Mouse (Mus musculus) limb, embryonic 12.5 days (tissue): ENCODE results near the gene Elovl3. TPM values are rescaled to one million over a fixed set of nuclear protein-coding genes. Genes with fewer than 3 reads are reported as not detected.
A peak's percentile ranks its signal among the peaks of the same experiment; 100 is the strongest.

Experiments used
- ATAC-seq: fragments of 200-750 bp; cut with Nextera tagmentation; 2 replicates; pipeline ENCODE4 v1.8.0; 2017; ENCODE audit warnings: low read depth, moderate TSS enrichment; ENCODE audit not compliant: insufficient number of reproducible peaks, insufficient read depth, low FRiP score, low TSS enrichment
- H3K27ac ChIP-seq: fragments of 300-500 bp; sonication (generic); 2 replicates; pipeline ENCODE4 v1.5.1; 2016; ENCODE audit warnings: mild to moderate bottlenecking, moderate library complexity
- H3K27me3 ChIP-seq: fragments of 300-500 bp; sonication (generic); 2 replicates; pipeline ENCODE4 v1.6.1; 2016; ENCODE audit warnings: mild to moderate bottlenecking, moderate library complexity
- H3K36me3 ChIP-seq: fragments of 300-500 bp; sonication (generic); 2 replicates; pipeline ENCODE4 v1.6.1; 2016; ENCODE audit warnings: mild to moderate bottlenecking, moderate library complexity
- H3K4me1 ChIP-seq: fragments of 300-500 bp; sonication (generic); replicated peaks from 2 replicates; pipeline ENCODE4 v1.6.1; 2016
- H3K4me2 ChIP-seq: fragments of 300-500 bp; sonication (generic); 2 replicates; pipeline ENCODE4 v1.6.1; 2016; ENCODE audit warnings: mild to moderate bottlenecking, moderate library complexity
- H3K4me3 ChIP-seq: fragments of 300-500 bp; sonication (generic); replicated peaks from 2 replicates; pipeline ENCODE4 v1.5.1; 2016; ENCODE audit warnings: mild to moderate bottlenecking
- H3K9ac ChIP-seq: fragments of 300-500 bp; sonication (generic); replicated peaks from 2 replicates; pipeline ENCODE4 v1.6.1; 2016; ENCODE audit warnings: mild to moderate bottlenecking, moderate library complexity
- H3K9me3 ChIP-seq: fragments of 300-500 bp; sonication (generic); 2 replicates; pipeline ENCODE4 v1.6.1; 2016; ENCODE audit warnings: mild to moderate bottlenecking, moderate library complexity
- WGBS: fragments of 180-500 bp; shearing (Covaris S2); methylation state at CpG from one replicate; pipeline ENCODE4 v1.1.7; 2016; 5-methylcytosine and 5-hydroxymethylcytosine counted together
- polyA plus RNA-seq: library from polyadenylated mRNA; unstranded; fragments of >200 nt; fragmentation: Nextera tagmentation; extraction: Ambion mirVana; gene quantifications from 2 replicates; pipeline ENCODE4 v1.2.1, GENCODE M21; 2016

Elovl3 gene
- polyA plus RNA-seq = 0.40 and 0.53 TPM in 2 replicates

DNA sequence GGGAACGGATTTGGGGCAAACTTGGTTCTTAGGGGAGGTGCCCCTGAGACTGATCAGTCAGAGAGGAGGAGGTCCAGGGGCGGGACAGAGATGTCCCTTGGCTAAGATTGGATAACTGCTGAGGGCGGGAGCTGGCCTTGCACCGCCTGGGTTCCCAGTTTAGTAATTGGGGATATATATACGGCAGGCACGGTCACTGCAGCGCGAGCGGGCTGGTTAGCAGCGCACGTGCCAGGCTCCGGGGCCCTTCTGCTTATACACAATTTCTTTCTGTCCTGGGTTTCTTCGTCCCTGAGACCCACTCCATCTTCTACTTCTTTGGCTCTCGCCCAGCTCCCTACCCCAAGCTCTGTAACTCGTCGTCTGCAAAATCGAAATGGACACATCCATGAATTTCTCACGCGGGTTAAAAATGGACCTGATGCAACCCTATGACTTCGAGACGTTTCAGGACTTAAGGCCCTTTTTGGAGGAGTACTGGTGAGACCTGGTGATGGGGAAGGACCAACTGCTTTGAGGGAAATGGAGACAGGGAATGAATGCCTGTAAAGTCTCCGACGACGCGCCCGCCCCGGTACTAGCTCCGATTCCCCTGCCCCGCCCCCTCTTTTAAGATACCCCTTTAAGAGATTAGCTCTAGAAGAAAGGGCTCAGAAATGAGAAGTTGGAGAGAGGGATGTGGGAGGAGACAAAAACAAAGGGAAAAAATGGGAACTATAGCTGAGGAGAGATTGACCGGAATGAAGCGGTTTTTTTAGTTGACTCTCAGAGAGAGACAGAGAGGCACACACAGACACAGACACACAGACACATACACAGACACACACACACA, at the start of gene Elovl3:
TSS of gene Elovl3 (plus strand) at position 204 of the 832 bp plus-strand sequence.
- no peaks in the 10 kb centered on the region for H3K9me3 ChIP-seq
- H3K9ac ChIP-seq = 0 out of 2 replicates have a peak within 1 kb of the TSS, but pooled peaks have one; percentile 4
- 2% methylated on average over 31 of the region's 31 CpGs for WGBS
- H3K27me3 ChIP-seq = peaks cover 80% of the 10 kb centered on the region
- H3K4me3 ChIP-seq = peak within 1 kb of the TSS; percentile 23
- H3K36me3 ChIP-seq = no peaks in the 10 kb centered on the region
- no peak for ATAC-seq
- peaks cover 23% of the 10 kb centered on the region for H3K4me1 ChIP-seq
- H3K27ac ChIP-seq = no peak within 1 kb of the TSS
- H3K4me2 ChIP-seq = peak within 1 kb of the TSS; percentile 44

DNA sequence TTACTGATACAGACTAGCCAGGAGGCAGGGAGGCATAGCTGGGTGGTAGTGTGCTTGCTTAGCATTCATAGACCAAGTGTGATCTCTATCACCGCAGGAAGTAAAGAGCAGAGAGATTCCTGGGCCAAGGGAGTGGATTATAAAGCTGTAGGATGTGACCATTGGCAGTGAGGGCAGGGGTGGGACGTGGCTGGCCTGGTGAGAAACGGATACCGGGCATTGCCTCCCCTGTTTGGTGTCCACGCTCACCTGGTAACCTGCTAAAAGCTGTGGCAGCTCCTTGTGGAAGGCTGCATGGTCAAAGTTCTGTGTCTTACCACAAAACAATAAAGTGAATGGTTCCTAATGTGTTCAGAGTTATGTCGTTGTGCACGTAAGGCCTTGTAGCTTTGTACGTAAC, 46.5 kb upstream of the Elovl3 start:
- Histone ChIP-seq H3K4me2 (no peak overlapping the region), H3K9ac (no peak overlapping the region), H3K9me3 (no peaks in the 10 kb centered on the region), H3K4me1 (no peaks in the 10 kb centered on the region), H3K36me3 (peaks cover 57% of the 10 kb centered on the region), H3K27me3 (no peaks in the 10 kb centered on the region), H3K27ac (no peak overlapping the region), H3K4me3 (no peak overlapping the region)
- WGBS = 96% methylated on average over 8 of the region's 8 CpGs
- no peak for ATAC-seq

DNA sequence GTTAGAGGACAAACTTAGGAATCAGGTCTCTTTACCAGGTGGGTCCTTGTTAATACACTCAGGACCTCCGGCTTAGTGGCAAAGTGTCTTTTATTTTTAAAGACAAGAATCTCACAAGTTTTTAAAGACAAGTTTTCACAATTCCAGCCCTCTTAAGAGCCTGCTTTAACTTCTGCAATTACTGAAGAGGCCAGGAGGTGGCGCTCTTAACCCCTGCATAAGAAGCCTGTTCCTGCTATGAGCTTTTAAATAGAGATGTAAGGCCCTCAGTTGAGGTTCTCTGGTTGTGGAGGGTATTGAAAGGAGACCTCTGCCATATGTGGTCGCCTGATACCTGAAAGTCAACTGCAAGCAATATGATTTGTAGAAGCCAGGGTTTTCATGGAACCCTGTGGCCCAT, 45.4 kb upstream of the Elovl3 start:
- ATAC-seq = no peak
- H3K27me3 ChIP-seq = no peaks in the 10 kb centered on the region
- peaks cover 46% of the 10 kb centered on the region for H3K36me3 ChIP-seq
- no peak overlapping the region for H3K9ac ChIP-seq
- no peaks in the 10 kb centered on the region for H3K9me3 ChIP-seq
- 60% methylated on average over 3 of the region's 3 CpGs for WGBS
- no peak overlapping the region for H3K4me2 ChIP-seq
- H3K4me3 ChIP-seq = no peak overlapping the region
- H3K4me1 ChIP-seq = no peaks in the 10 kb centered on the region
- no peak overlapping the region for H3K27ac ChIP-seq

GRCm38 (mm10) chr19:46087871-46088270, 43.8 kb upstream of the Elovl3 start:
- Histone ChIP-seq H3K4me3 (no peak overlapping the region), H3K36me3 (peaks cover 31% of the 10 kb centered on the region), H3K4me1 (no peaks in the 10 kb centered on the region), H3K9me3 (no peaks in the 10 kb centered on the region), H3K4me2 (no peak overlapping the region), H3K27me3 (no peaks in the 10 kb centered on the region), H3K9ac (no peak overlapping the region), H3K27ac (no peak overlapping the region)
- 86% methylated on average over 7 of the region's 7 CpGs for WGBS
- no peak for ATAC-seq

DNA sequence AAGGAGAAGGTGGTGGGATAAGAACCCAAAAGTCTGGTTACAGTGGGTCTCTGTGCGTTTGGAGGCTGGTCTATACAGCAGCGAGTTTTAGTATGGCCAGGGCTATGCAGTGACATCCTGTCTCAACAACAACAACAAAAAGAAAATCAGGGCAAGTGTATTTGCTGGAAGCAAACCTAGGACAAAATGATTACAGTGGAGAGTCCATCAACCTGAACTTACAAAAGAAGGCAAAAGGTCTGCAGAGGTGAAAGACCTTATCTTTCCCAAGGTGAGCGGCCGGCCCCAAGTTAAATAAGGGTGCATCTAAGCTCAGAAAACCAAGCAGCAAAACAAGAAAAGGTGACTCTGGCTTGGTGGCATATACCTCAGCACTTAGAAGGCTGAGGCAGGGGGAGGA, 40.1 kb upstream of the Elovl3 start:
- whole genome bisulfite sequencing = 92% methylated on average over 4 of the region's 4 CpGs
- H3K27ac ChIP-seq = no peak overlapping the region
- no peaks in the 10 kb centered on the region for H3K27me3 ChIP-seq
- no peak overlapping the region for H3K4me2 ChIP-seq
- no peak for ATAC-seq
- no peaks in the 10 kb centered on the region for H3K4me1 ChIP-seq
- H3K9ac ChIP-seq = no peak overlapping the region
- H3K4me3 ChIP-seq = no peak overlapping the region
- H3K9me3 ChIP-seq = peaks cover 3% of the 10 kb centered on the region; the same call in 1 of the 2 replicates
- H3K36me3 ChIP-seq = no peaks in the 10 kb centered on the region

DNA sequence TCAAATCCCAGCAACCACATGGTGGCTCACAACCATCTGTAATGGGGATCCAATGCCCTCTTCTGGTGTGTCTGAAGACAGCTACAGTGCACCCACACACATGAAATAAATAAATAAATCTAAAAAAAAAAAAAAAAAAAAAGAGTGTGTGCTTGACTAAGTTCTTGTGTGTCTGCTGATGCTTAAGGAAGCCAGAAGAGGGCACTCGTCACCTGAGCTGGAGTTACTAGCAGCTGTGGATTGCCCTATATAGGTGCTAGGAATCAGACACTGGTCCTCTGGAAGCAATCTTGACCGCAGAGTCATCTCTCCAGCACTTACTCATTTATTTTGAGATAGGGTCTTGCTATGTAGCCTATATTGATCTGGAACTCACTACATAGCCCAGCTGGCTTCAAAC, 37.6 kb upstream of the Elovl3 start:
- WGBS = 95% methylated on average over 2 of the region's 2 CpGs
- H3K4me1 ChIP-seq = no peaks in the 10 kb centered on the region
- no peak for ATAC-seq
- H3K9me3 ChIP-seq = peaks cover 3% of the 10 kb centered on the region; the same call in 1 of the 2 replicates
- H3K27ac ChIP-seq = no peak overlapping the region
- H3K4me2 ChIP-seq = no peak overlapping the region
- H3K27me3 ChIP-seq = no peaks in the 10 kb centered on the region
- H3K9ac ChIP-seq = no peak overlapping the region
- H3K4me3 ChIP-seq = no peak overlapping the region
- no peaks in the 10 kb centered on the region for H3K36me3 ChIP-seq

GRCm38 (mm10) chr19:46095291-46095690, 36.4 kb upstream of the Elovl3 start:
- H3K27me3 ChIP-seq = no peaks in the 10 kb centered on the region
- 86% methylated on average over 4 of the region's 4 CpGs for WGBS
- no peaks in the 10 kb centered on the region for H3K4me1 ChIP-seq
- H3K27ac ChIP-seq = no peak overlapping the region
- ATAC-seq = no peak
- no peak overlapping the region for H3K4me2 ChIP-seq
- no peak overlapping the region for H3K9ac ChIP-seq
- H3K36me3 ChIP-seq = no peaks in the 10 kb centered on the region
- H3K4me3 ChIP-seq = no peak overlapping the region
- peaks cover 3% of the 10 kb centered on the region; the same call in 1 of the 2 replicates for H3K9me3 ChIP-seq

DNA sequence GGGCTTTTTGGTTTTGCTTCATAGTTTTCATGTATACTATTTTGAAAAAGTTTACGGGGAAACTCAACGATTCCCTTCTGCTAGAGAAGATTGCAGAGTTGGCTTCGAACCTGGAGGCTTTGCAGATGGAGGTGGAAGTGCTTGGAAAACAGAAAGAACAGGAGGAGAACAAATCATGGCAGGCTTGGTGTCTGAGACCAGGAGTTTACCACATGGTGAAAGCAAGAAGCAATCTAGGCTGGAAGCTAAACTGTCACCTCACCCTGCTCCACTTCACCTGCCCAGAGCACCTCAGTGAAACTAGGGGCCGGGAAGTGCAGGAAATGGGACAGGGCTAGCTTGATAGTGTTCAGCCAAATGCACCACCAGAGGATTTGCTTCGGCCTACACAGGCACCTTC, 35.3 kb upstream of the Elovl3 start:
- H3K27ac ChIP-seq = no peak overlapping the region
- no peak overlapping the region for H3K4me3 ChIP-seq
- WGBS = 80% methylated on average over 5 of the region's 5 CpGs
- no peaks in the 10 kb centered on the region for H3K27me3 ChIP-seq
- H3K9me3 ChIP-seq = peaks cover 3% of the 10 kb centered on the region; the same call in 1 of the 2 replicates
- no peak overlapping the region for H3K4me2 ChIP-seq
- no peaks in the 10 kb centered on the region for H3K4me1 ChIP-seq
- H3K9ac ChIP-seq = no peak overlapping the region
- no peak for ATAC-seq
- H3K36me3 ChIP-seq = no peaks in the 10 kb centered on the region

DNA sequence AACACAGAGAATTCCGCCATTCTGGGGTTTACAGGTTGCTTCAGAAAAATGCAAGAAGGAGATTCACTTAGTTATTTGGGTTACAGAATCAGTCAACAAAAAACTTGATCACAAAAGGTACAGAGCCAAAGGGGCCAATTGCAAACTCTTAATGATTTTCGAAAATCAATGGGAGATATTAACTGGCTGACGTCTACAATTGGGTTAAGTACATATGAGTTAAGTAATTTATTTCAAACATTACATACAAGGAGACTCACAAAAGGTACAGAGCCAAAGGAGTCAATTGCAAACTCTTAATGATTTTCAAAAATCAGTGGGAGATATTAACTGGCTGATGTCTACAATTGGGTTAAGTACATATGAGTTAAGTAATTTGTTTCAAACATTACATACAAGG, 32.1 kb upstream of the Elovl3 start:
- no peaks in the 10 kb centered on the region for H3K4me1 ChIP-seq
- no peak overlapping the region for H3K4me3 ChIP-seq
- H3K4me2 ChIP-seq = no peak overlapping the region
- 87% methylated on average over 3 of the region's 3 CpGs for WGBS
- no peak for ATAC-seq
- H3K9me3 ChIP-seq = no peaks in the 10 kb centered on the region
- H3K36me3 ChIP-seq = no peaks in the 10 kb centered on the region
- H3K9ac ChIP-seq = no peak overlapping the region
- no peaks in the 10 kb centered on the region for H3K27me3 ChIP-seq
- H3K27ac ChIP-seq = no peak overlapping the region

- Histone ChIP-seq H3K4me1 (no peaks in the 10 kb centered on the region), H3K27me3 (peaks cover 3% of the 10 kb centered on the region; the same call in 1 of the 2 replicates), H3K4me2 (no peak overlapping the region), H3K9ac (no peak overlapping the region), H3K4me3 (no peak overlapping the region), H3K36me3 (no peaks in the 10 kb centered on the region), H3K9me3 (no peaks in the 10 kb centered on the region), H3K27ac (no peak overlapping the region)
- 88% methylated on average over 6 of the region's 6 CpGs for WGBS
- no peak for ATAC-seq
Observed at GRCm38 (mm10) chr19:46103437-46104186, 28.1 kb upstream of the Elovl3 start.

DNA sequence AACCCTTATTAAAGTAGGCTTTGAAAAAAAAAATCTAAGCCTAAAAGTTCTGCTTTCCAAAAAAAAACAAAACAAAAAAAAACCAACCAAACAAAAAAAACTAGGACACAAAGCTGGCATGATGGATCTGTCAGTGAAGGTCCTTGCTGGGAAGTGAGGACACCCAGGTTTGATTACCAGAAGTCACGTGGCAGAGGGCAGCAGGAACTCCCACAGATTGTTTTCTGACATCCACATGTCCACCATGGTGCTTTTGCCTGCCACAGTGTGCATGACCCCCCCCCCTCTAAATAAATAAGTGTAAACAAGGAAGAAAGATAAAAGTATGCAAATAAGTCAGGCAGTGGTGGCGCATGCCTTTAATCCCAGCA, 27.5 kb upstream of the Elovl3 start:
- WGBS = 76% methylated on average over 2 of the region's 2 CpGs
- Histone ChIP-seq H3K4me3 (no peak overlapping the region), H3K9me3 (no peaks in the 10 kb centered on the region), H3K27me3 (peaks cover 5% of the 10 kb centered on the region; the same call in 1 of the 2 replicates), H3K4me1 (no peaks in the 10 kb centered on the region), H3K4me2 (no peak overlapping the region), H3K27ac (no peak overlapping the region), H3K36me3 (no peaks in the 10 kb centered on the region), H3K9ac (no peak overlapping the region)
- no peak for ATAC-seq
